Mouse (Mus musculus): ENCODE results near the gene Mfap3l. TPM values are rescaled to one million over a fixed set of nuclear protein-coding genes. Genes with fewer than 3 reads are reported as not detected.

The Mfap3l gene
- total RNA-seq, 2 experiments from 2014 or later: 49.8 to 57.8 TPM

Other genes with a start within 250 kb of the Mfap3l start
- not detected for gene Gm10283, start 129.6 kb upstream of the Mfap3l start, total RNA-seq (2021)
- under 1 TPM; 0.18 to 0.21 TPM for gene Aadat, start 126.9 kb upstream of the Mfap3l start, total RNA-seq (2021)